Mouse (Mus musculus) kidney, embryonic 14.5 days (tissue): ENCODE measurements around the gene BC028528. TPM values are rescaled to one million over a fixed set of nuclear protein-coding genes. Genes with fewer than 3 reads are reported as not detected.
A peak's percentile ranks its signal among the peaks of the same experiment; 100 is the strongest.
"Not testable (repeated sequence)": the region's sequence is repeated elsewhere in the genome, so short reads cannot be mapped to it uniquely, and the experiment has no call there.

ENCODE experiments used
- ATAC-seq: fragments of 200-750 bp; cut with Nextera tagmentation; 2 replicates; pipeline ENCODE4 v1.8.0; 2017; ENCODE audit warnings: moderate number of reproducible peaks, mild to moderate bottlenecking, moderate TSS enrichment, moderate library complexity; ENCODE audit not compliant: low FRiP score, low TSS enrichment
- H3K27ac ChIP-seq: fragments of 300-500 bp; sonication (generic); 2 replicates; pipeline ENCODE4 v1.5.1; 2014; ENCODE audit warnings: low read depth, mild to moderate bottlenecking, low read length, moderate library complexity, mixed read lengths
- H3K27me3 ChIP-seq: fragments of 300-500 bp; sonication (generic); 2 replicates; pipeline ENCODE4 v1.6.1; 2014; ENCODE audit warnings: mild to moderate bottlenecking, low read length; ENCODE audit not compliant: control insufficient read depth, insufficient read depth
- H3K36me3 ChIP-seq: fragments of 300-500 bp; sonication (generic); 2 replicates; pipeline ENCODE4 v1.6.1; 2014; ENCODE audit warnings: low read length, mixed read lengths; ENCODE audit not compliant: control insufficient read depth, insufficient read depth
- H3K4me1 ChIP-seq: fragments of 300-500 bp; sonication (generic); 2 replicates; pipeline ENCODE4 v1.6.1; 2014; ENCODE audit warnings: low read length, mixed read lengths; ENCODE audit not compliant: control insufficient read depth, insufficient read depth
- H3K4me2 ChIP-seq: fragments of 300-500 bp; sonication (generic); replicated peaks from 2 replicates; pipeline ENCODE4 v1.6.1; 2014; ENCODE audit warnings: low read depth, mild to moderate bottlenecking, low read length
- H3K4me3 ChIP-seq: fragments of 300-500 bp; sonication (generic); 2 replicates; pipeline ENCODE4 v1.5.1; 2014; ENCODE audit warnings: mild to moderate bottlenecking, low read length
- H3K9ac ChIP-seq: fragments of 300-500 bp; sonication (generic); 2 replicates; pipeline ENCODE4 v1.6.1; 2014; ENCODE audit warnings: low read depth, mild to moderate bottlenecking, low read length, moderate library complexity
- H3K9me3 ChIP-seq: fragments of 300-500 bp; sonication (generic); 2 replicates; pipeline ENCODE4 v1.6.1; 2016; ENCODE audit warnings: low read length; ENCODE audit not compliant: control insufficient read depth
- WGBS: fragments of 180-500 bp; shearing (Covaris S2); extraction: QIAGEN DNeasy Blood & Tissue Kit; methylation state at CpG from one replicate; pipeline ENCODE4 v1.1.7; 2014; 5-methylcytosine and 5-hydroxymethylcytosine counted together
- polyA plus RNA-seq: library from polyadenylated mRNA; unstranded; fragments of >200 nt; fragmentation: Nextera tagmentation; extraction: Ambion mirVana; gene quantifications from 2 replicates; pipeline ENCODE4 v1.2.1, GENCODE M21; 2014

Gene BC028528
- polyA plus RNA-seq, 1 experiment from 2014 or later: 33.6 TPM

DNA sequence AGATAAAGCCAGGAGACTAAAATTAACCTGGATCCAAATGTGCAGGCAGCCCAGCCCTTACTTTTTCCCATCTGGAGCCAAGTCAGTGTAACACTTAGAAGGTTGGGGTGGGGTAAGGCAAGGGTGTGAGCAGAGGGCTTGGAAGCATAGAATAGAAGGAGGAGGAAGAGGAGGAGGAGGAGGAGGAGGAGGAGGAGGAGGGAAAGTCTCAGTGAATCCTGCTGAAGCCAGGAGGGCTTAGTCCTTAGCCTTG lies 10.5 kb upstream of the BC028528 start:
- Histone ChIP-seq H3K27me3 (no peaks in the 10 kb centered on the region), H3K9ac (no peak overlapping the region), H3K4me2 (no peak overlapping the region), H3K4me1 (peaks cover 40% of the 10 kb centered on the region), H3K9me3 (no peaks in the 10 kb centered on the region), H3K36me3 (peaks cover 7% of the 10 kb centered on the region; the same call in 1 of the 2 replicates), H3K27ac (peak overlapping the region; percentile 47; the same call in 1 of the 2 replicates), H3K4me3 (no peak overlapping the region)
- ATAC-seq: no peak

DNA sequence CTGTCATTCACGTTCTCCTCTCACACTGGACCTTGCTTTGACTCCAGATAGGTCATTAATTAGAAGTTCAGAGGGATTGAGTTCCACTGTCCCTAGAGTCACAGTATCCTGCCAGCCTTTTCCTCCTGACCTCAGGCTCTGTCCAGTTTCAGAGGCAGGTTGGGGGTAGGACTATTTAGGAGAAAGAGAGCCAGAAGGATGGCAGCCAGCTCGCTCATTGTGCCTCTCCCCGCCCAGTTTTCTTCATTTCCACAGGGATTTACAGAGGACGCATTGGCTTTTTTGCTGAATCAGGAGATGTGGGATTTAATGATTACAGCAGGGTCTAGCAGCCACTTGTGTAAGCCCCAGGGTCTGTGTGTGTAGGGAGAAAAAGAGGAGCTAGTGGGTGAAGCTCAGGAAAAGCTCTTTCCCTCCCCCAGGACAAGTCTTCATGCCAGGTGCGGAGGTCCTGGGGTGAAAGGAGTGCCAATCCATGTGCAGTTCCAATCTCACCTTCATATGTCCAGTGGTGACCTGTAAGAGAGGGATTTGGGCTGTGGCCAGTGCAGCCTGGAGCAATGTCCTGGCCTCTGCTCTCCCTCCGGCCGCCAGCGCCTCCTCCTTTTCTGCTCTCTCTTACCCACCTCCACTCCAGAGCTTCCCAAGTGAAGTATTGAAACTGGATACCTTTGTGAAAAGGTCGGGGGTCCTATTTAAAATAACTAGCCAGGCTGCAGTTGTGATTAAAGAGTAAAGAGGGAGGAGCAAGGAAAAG lies 10.0 kb upstream of the BC028528 start:
- H3K4me2 ChIP-seq: no peak overlapping the region
- 46% methylated on average over 9 of the region's 9 CpGs for WGBS
- H3K4me3 ChIP-seq: no peak overlapping the region
- no peaks in the 10 kb centered on the region for H3K9me3 ChIP-seq
- ATAC-seq: no peak
- peak overlapping the region; percentile 47; the same call in 1 of the 2 replicates for H3K27ac ChIP-seq
- H3K27me3 ChIP-seq: no peaks in the 10 kb centered on the region
- H3K9ac ChIP-seq: no peak overlapping the region
- peaks cover 39% of the 10 kb centered on the region for H3K4me1 ChIP-seq
- peaks cover 7% of the 10 kb centered on the region; the same call in 1 of the 2 replicates for H3K36me3 ChIP-seq

DNA sequence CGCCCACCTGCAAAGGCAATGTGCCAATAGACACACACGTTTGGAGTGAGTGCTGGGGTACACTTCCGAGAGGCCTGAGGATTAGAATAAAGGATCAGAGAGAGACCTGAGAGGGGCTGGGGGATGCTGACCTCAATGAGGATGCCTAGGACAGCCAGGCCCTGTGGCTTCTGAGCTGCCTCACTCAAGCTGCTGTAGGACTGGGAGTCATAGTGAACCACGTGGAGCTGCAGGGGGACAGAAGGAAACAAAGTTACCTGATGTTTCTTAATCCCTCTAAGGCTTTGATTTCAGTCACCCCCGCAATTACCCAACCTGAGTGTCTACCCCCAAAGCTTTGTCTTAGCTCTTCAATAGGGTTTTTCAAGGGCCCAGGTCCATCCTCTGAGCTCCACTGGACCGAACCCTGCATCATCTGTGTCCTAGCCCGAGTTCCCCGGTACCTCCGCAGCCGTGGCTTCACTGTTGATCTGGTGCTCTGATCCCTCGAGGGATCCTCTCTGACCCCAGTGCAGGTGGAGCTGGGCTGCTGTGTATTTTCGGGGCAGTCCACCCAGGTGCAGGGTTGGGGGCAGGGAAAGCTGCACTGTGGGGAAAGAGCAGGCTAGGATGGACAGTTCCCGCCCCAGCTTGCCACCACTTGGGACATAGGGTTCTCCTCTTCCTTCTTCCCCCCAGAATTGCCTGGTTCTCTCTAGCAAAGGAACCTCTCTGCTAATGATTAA lies 8.2 kb upstream of the BC028528 start:
- H3K9me3 ChIP-seq: no peaks in the 10 kb centered on the region
- H3K9ac ChIP-seq: 0 out of 2 replicates have a peak overlapping the region, but pooled peaks have one; percentile 18
- no peak overlapping the region for H3K27ac ChIP-seq
- 77% methylated on average over 13 of the region's 13 CpGs for WGBS
- no peak overlapping the region for H3K4me2 ChIP-seq
- peaks cover 30% of the 10 kb centered on the region for H3K4me1 ChIP-seq
- peaks cover 7% of the 10 kb centered on the region; the same call in 1 of the 2 replicates for H3K36me3 ChIP-seq
- H3K27me3 ChIP-seq: no peaks in the 10 kb centered on the region
- no peak for ATAC-seq
- no peak overlapping the region for H3K4me3 ChIP-seq

DNA sequence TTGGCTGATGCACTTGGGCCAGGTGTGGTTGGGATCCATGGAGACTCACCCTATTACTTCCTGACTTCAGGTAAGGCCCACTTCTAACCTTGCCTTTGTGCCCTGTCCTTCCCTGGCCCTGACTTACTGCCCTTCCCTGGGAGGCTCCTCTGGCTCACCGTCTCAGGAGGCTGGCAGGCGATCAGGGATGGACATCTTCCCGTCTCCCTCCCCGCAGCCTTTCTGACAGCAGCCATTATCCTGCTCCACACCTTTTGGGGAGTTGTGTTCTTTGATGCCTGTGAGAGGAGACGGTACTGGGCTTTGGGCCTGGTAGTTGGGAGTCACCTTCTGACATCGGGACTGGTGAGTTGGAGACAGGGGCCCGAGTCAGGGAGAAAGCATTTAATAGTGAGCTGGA lies 3.7 kb upstream of the BC028528 start:
- H3K4me1 ChIP-seq: peaks cover 30% of the 10 kb centered on the region
- ATAC-seq, H3K4me3 ChIP-seq, H3K27me3 ChIP-seq, H3K9me3 ChIP-seq, H3K36me3 ChIP-seq, H3K27ac ChIP-seq, H3K4me2 ChIP-seq, H3K9ac ChIP-seq: not testable (repeated sequence)
- 77% methylated on average over 7 of the region's 7 CpGs for WGBS

DNA sequence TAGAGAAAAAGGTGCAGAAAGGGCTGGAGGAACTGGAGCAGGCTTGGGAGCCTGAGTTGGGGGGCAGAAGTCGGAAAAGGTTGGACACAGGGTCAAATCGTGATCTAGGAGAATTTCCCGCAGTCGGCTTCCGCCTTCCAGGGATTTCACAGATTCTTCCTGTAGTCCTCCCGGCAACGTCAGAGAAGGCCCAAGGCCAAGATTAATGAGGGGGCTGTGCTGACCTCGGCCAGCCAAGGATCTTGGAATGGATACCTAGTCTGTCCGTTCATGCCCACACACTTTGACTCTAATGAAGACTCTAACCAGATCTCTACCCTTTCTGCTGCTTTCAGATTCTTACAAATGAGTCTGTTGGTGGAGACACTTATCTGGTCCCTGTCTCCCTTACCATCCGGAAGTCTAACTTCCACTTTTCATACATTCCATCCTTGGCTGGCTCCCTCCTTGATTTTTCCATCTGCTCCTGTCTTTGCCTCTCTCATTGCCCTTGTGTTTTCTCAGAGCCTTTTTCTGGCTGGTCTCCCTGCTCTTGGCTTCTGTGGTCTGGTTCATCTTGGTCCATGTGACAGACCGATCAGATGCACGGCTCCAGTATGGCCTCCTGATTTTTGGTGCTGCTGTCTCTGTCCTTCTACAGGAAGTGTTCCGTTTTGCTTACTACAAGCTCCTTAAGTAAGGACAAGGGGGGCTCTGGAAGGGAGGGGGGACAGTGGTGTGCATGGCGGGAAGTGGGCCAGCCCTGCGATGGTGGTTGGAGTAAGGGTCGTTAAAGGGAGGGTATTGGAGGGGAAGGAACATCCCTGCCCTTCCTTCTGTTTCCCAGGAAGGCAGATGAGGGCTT lies 2.7 kb upstream of the BC028528 start:
- H3K4me2 ChIP-seq: peak overlapping the region; percentile 57
- peak overlapping the region; percentile 78 for H3K9ac ChIP-seq
- ATAC-seq: peak; percentile 6; the same call in 1 of the 2 replicates
- no peaks in the 10 kb centered on the region for H3K27me3 ChIP-seq
- no peaks in the 10 kb centered on the region for H3K9me3 ChIP-seq
- H3K27ac ChIP-seq: peak overlapping the region; percentile 78; the same call in 1 of the 2 replicates
- WGBS: 7% methylated on average over 16 of the region's 16 CpGs
- peaks cover 30% of the 10 kb centered on the region for H3K4me1 ChIP-seq
- H3K36me3 ChIP-seq: peaks cover 7% of the 10 kb centered on the region; the same call in 1 of the 2 replicates
- peak overlapping the region; percentile 70 for H3K4me3 ChIP-seq

DNA sequence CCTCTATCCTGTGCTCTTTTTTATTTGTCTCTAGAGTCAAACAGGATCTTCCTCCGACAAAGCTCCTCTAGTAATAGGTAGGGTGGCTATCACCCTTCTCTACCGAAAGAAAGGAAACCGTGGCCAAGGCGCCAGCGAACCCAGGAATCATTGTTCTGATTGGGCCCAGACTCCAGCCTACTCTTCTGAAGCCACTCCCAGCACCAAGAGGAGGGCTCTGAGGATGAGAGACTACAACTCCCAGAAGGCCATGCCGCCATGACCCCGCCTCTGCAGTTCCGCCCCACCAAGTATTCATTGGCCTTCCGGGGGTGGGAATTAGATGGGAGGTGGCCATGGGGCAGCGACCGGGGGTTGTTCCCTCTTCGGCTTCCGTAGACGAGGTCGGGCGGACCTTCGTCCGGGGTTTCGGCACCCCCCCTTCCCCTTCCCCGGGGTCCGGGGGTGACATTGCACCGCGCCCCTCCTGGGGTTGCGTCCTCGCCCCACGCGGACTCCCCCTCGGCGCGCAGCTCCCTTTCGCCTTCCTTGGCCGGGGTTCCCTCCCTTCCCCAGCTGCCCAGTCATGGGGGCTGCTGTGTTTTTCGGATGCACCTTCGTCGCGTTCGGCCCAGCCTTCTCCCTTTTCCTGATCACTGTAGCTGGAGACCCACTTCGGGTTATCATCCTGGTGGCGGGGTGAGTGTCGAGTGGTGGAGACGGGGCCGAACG lies 2.0 kb upstream of the BC028528 start, which contains the start of gene Aph1a:
Gene Aph1a (plus strand): TSS at position 364 of the 711 bp plus-strand sequence.
- not testable (repeated sequence) for H3K36me3 ChIP-seq, H3K9me3 ChIP-seq, H3K27me3 ChIP-seq
- peak within 1 kb of the TSS; percentile 78 for H3K9ac ChIP-seq
- H3K4me3 ChIP-seq: peak within 1 kb of the TSS; percentile 70
- peaks cover 30% of the 10 kb centered on the region for H3K4me1 ChIP-seq
- peak within 1 kb of the TSS; percentile 57 for H3K4me2 ChIP-seq
- ATAC-seq: peak; percentile 96
- peak within 1 kb of the TSS; percentile 93 for H3K27ac ChIP-seq
- WGBS: 1% methylated on average over 24 of the region's 43 CpGs

DNA sequence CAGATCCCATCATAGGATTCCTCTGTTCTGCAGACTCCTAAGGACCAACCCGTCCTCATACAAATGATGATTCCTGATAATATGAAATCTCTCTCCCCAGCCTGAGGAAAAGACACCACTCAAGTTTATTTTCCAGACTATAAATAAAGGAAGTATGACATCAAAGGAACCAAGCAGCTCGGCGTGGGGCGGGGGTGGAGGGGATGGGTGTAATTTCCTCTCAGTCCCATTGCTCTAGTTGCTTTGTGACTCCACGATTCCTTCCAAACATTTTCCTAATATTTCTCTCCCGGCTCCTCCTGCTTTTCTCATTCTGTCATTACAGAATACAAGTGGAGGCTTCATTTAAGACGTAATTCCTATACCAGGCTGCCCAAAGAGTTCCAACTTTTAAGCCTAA lies 1.3 kb upstream of the BC028528 start:
- Histone ChIP-seq H3K4me2 (peak overlapping the region; percentile 54), H3K27ac (peak overlapping the region; percentile 93), H3K9ac (peak overlapping the region; percentile 38; the same call in 1 of the 2 replicates), H3K4me3 (peak overlapping the region; percentile 70), H3K4me1 (peaks cover 30% of the 10 kb centered on the region), H3K27me3 (no peaks in the 10 kb centered on the region), H3K36me3 (peaks cover 7% of the 10 kb centered on the region; the same call in 1 of the 2 replicates), H3K9me3 (no peaks in the 10 kb centered on the region)
- no peak for ATAC-seq
- 8% methylated on average over 7 of the region's 7 CpGs for WGBS
